Mouse (Mus musculus) lung, postnatal 0 days (tissue): ENCODE measurements around the gene 4933430I17Rik. TPM values are rescaled to one million over a fixed set of nuclear protein-coding genes. Genes with fewer than 3 reads are reported as not detected.

ENCODE experiments used
- ATAC-seq: fragments of 200-750 bp; cut with Nextera tagmentation; 2 replicates; pipeline ENCODE4 v1.8.0; 2017; ENCODE audit warnings: moderate library complexity
- DNase-seq: peaks from one replicate; pipeline ENCODE4 v3.0.0-alpha.2; 2016; ENCODE audit warnings: low spot score
- H3K27ac ChIP-seq: fragments of 300-500 bp; sonication (generic); 2 replicates; pipeline ENCODE4 v1.5.1; 2014; ENCODE audit warnings: antibody characterized with exemption, mild to moderate bottlenecking, low read length, mixed read lengths
- H3K27me3 ChIP-seq: fragments of 300-500 bp; sonication (generic); replicated peaks from 2 replicates; pipeline ENCODE4 v1.6.1; 2014; ENCODE audit warnings: low read length, mixed read lengths; ENCODE audit not compliant: insufficient read depth
- H3K36me3 ChIP-seq: fragments of 300-500 bp; sonication (generic); 2 replicates; pipeline ENCODE4 v1.6.1; 2014; ENCODE audit warnings: low read length, mixed read lengths; ENCODE audit not compliant: insufficient read depth
- H3K4me1 ChIP-seq: fragments of 300-500 bp; sonication (generic); 2 replicates; pipeline ENCODE4 v1.6.1; 2014; ENCODE audit warnings: antibody characterized with exemption, low read depth, low read length, mixed read lengths; ENCODE audit not compliant: insufficient read depth
- H3K4me2 ChIP-seq: fragments of 300-500 bp; sonication (generic); replicated peaks from 2 replicates; pipeline ENCODE4 v1.6.1; 2014; ENCODE audit warnings: low read depth, mild to moderate bottlenecking, low read length, moderate library complexity, mixed read lengths
- H3K4me3 ChIP-seq: fragments of 300-500 bp; sonication (generic); 2 replicates; pipeline ENCODE4 v1.5.1; 2014; ENCODE audit warnings: low read depth, low read length
- H3K9ac ChIP-seq: fragments of 300-500 bp; sonication (generic); replicated peaks from 2 replicates; pipeline ENCODE4 v1.6.1; 2014; ENCODE audit warnings: low read depth, mild to moderate bottlenecking
- H3K9me3 ChIP-seq: fragments of 300-500 bp; sonication (generic); 2 replicates; pipeline ENCODE4 v1.6.1; 2016; ENCODE audit warnings: low read length, mixed read lengths
- CTCF ChIP-seq: IDR thresholded peaks from 2 replicates; pipeline ENCODE4 v1.5.1; 2016; ENCODE audit warnings: antibody characterized with exemption, mild to moderate bottlenecking
- EP300 ChIP-seq: IDR thresholded peaks from 2 replicates; pipeline ENCODE4 v1.6.1; 2016; ENCODE audit warnings: antibody characterized with exemption, mild to moderate bottlenecking, control low read depth
- WGBS: fragments of 180-500 bp; shearing (Covaris S2); extraction: QIAGEN DNeasy Blood & Tissue Kit; methylation state at CpG from one replicate; pipeline ENCODE4 v1.1.7; 2014; 5-methylcytosine and 5-hydroxymethylcytosine counted together
- polyA plus RNA-seq: library from polyadenylated mRNA; unstranded; fragments of >200 nt; fragmentation: Nextera tagmentation; extraction: Ambion mirVana; gene quantifications from 2 replicates; pipeline ENCODE4 v1.2.1, GENCODE M21; 2015

Gene 4933430I17Rik
- polyA plus RNA-seq, 1 experiment from 2014 or later: 0.21 TPM

DNA sequence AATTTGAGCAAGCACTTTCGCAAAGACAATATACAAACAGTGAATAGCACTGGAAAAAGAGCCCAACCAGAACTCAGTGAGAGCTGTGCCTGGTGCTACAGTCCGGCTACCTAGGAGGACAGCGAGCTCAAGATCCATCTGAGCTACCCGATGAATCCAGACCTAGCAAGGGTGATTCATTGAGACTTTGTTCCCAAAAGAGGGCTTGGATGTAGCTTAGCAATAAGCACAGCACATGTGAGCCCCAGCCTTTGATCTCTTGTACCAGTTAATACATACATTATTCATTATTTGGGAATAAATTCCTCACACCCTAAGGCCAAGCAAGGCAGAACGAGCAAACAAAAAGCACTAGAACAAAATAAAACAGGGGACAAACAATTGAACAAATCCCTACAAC, 69.3 kb downstream of the 4933430I17Rik start:
- WGBS: 78% methylated on average over 5 of the region's 5 CpGs
- H3K4me2 ChIP-seq: no peak overlapping the region
- H3K27ac ChIP-seq: no peak overlapping the region
- no peak overlapping the region for H3K9ac ChIP-seq
- no peaks in the 10 kb centered on the region for H3K4me1 ChIP-seq
- ATAC-seq (no peak), DNase-seq (no peak)
- no peak overlapping the region for H3K4me3 ChIP-seq
- TF ChIP-seq CTCF (no peak), EP300 (no peak)
- H3K9me3 ChIP-seq: no peaks in the 10 kb centered on the region
- no peaks in the 10 kb centered on the region for H3K36me3 ChIP-seq
- no peaks in the 10 kb centered on the region for H3K27me3 ChIP-seq

DNA sequence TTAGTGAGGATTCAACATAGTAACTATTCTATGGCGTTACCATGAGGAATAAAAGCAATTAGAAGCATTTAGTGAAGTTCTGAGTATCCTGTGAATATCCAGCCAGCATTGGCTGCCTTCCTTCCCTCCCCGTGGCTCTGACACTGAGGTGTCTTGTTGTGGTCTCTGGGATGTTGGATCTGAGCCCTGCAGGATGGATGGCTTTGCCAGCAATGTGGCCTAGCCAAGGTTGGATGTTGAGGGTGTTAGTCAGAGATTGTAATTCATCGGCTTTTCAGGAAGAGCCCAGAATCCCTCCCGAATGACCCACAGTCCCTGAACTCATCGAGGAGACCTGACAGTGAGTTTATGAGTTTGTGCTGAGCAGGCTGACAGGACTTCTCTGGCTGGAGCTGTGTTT, 70.9 kb downstream of the 4933430I17Rik start:
- no peaks in the 10 kb centered on the region for H3K27me3 ChIP-seq
- H3K9me3 ChIP-seq: no peaks in the 10 kb centered on the region
- H3K27ac ChIP-seq: no peak overlapping the region

More for the DNA sequence above, 70.9 kb downstream of the 4933430I17Rik start:
- TF ChIP-seq EP300 (no peak), CTCF (no peak)
- Histone ChIP-seq H3K4me3 (no peak overlapping the region), H3K4me2 (no peak overlapping the region), H3K9ac (no peak overlapping the region), H3K36me3 (no peaks in the 10 kb centered on the region), H3K4me1 (no peaks in the 10 kb centered on the region)
- DNase-seq: no peak
- no peak for ATAC-seq
- WGBS: 49% methylated on average over 5 of the region's 5 CpGs

Other genes with a start within 250 kb of the 4933430I17Rik start
- gene Fkbp15, start 164.8 kb upstream of the 4933430I17Rik start, polyA plus RNA-seq: 23.2 and 23.6 TPM in 2 replicates
- 57.2 and 61.1 TPM in 2 replicates for gene Slc31a1, start 164.6 kb upstream of the 4933430I17Rik start, polyA plus RNA-seq
- 91.6 and 94.2 TPM in 2 replicates for gene Cdc26, start 116.7 kb upstream of the 4933430I17Rik start, polyA plus RNA-seq
- gene Prpf4, start 116.6 kb upstream of the 4933430I17Rik start, polyA plus RNA-seq: 9.6 and 10.0 TPM in 2 replicates
- 0.15 TPM in 1 of 2 replicates, not detected in the other for gene Rnf183, start 90.1 kb upstream of the 4933430I17Rik start, polyA plus RNA-seq
- 5.2 and 6.1 TPM in 2 replicates for gene Wdr31, start 54.5 kb upstream of the 4933430I17Rik start, polyA plus RNA-seq
- 26.8 and 33.0 TPM in 2 replicates for gene Bspry, start 45.3 kb upstream of the 4933430I17Rik start, polyA plus RNA-seq
- gene Hdhd3, start 21.9 kb upstream of the 4933430I17Rik start, polyA plus RNA-seq: 15.0 and 18.3 TPM in 2 replicates
- 110 and 111 TPM in 2 replicates for gene Alad, start 5.5 kb upstream of the 4933430I17Rik start, polyA plus RNA-seq
- gene Pole3, start 301 bp upstream of the 4933430I17Rik start, polyA plus RNA-seq: 32.8 and 35.6 TPM in 2 replicates
- 63.7 and 69.0 TPM in 2 replicates for gene Rgs3, start 34.5 kb downstream of the 4933430I17Rik start, polyA plus RNA-seq